Mouse (Mus musculus) bone marrow macrophage, adult 2 months (primary cell): ENCODE measurements around the gene Hoxa5.

Source experiments
- CTCF ChIP-seq: IDR thresholded peaks from 2 replicates; pipeline ENCODE4 v1.5.1; 2012; ENCODE audit warnings: low read depth, mild to moderate bottlenecking, low read length, moderate library complexity
- POLR2A ChIP-seq: IDR thresholded peaks from 2 replicates; pipeline ENCODE4 v1.6.1; 2012; ENCODE audit warnings: mild to moderate bottlenecking, low read depth, low read length, borderline replicate concordance

DNA sequence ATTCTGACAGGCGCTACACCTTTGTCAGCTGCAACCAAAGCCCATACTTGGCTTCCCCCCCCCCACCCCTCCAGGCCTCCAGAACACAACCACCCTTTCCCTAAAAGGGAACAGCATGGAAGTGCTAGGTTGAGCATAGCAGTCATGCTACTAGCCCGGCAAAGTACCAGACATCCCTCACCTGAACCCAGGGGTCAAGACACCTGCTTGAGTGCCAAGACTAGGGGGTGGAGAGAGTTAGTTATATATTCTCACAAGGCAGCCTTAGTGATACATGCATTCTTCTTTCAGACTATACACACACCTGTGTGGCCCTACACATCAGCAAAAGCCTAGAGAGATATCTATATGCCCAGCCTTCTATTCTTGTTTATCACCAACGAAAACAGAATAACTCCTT is 18.6 kb downstream of the Hoxa5 start:
- TF ChIP-seq CTCF, result no peak
- TF ChIP-seq POLR2A, result no peak
